Comparison of ENCODE assay signal across 1 mouse cellular context in genomic region chr5:107649680-107650079, GRCm38 (mm10).
TF ChIP-seq lines count a peak whose summit lies in the region.

No protein-coding gene starts in this region.

TF ChIP-seq in MEL, 35 proteins besides CTCF, POLR2A, EP300 and RAD21 (continued from another document):
- TF ChIP-seq MAFK (IDR thresholded peaks at IDR 0.05; ENCODE audit: borderline replicate concordance, low read depth, low read length): no peak
- TF ChIP-seq USF2 (IDR thresholded peaks at IDR 0.05; ENCODE audit: borderline replicate concordance in 1 of 2, insufficient read depth in 1 of 2, low read depth in 1 of 2, low read length in 2 of 2): no peak
- TF ChIP-seq RCOR1 (IDR thresholded peaks at IDR 0.05; ENCODE audit: low read depth, low read length): peak; percentile 48
- TF ChIP-seq CHD2 (IDR thresholded peaks at IDR 0.05; ENCODE audit: low read length): no peak
- TF ChIP-seq NRF1 (IDR thresholded peaks at IDR 0.05; ENCODE audit: insufficient read depth, low read depth, low read length, poor library complexity, severe bottlenecking): no peak
- no peak for TF ChIP-seq ZNF384 (IDR thresholded peaks at IDR 0.05; ENCODE audit: low read depth, low read length)
